Mouse (Mus musculus) heart, adult 2 months (tissue): ENCODE measurements around the gene Pea15a. TPM values are rescaled to one million over a fixed set of nuclear protein-coding genes. Genes with fewer than 3 reads are reported as not detected.
A peak's percentile ranks its signal among the peaks of the same experiment; 100 is the strongest.

Source experiments
- DNase-seq, 2 experiments: peaks; one replicate each; pipeline ENCODE4 v3.0.0; 2021
- H3K27ac ChIP-seq: fragments of 200-600 bp; 2 replicates; pipeline ENCODE4 v1.8.1; 2022
- H3K27me3 ChIP-seq: fragments of 200-500 bp; 2 replicates; pipeline ENCODE4 v1.6.1; 2012; ENCODE audit warnings: mild to moderate bottlenecking, low read length, inconsistent platforms, mixed read lengths; ENCODE audit not compliant: control insufficient read depth, insufficient read depth
- H3K36me3 ChIP-seq: fragments of 200-500 bp; 2 replicates; pipeline ENCODE4 v1.6.1; 2012; ENCODE audit warnings: low read length, inconsistent platforms; ENCODE audit not compliant: control insufficient read depth, insufficient read depth
- H3K4me1 ChIP-seq: fragments of 200-500 bp; 2 replicates; pipeline ENCODE4 v1.6.1; 2011; ENCODE audit warnings: low read length; ENCODE audit not compliant: control insufficient read depth, insufficient read depth
- H3K4me3 ChIP-seq: fragments of 200-600 bp; 2 replicates; pipeline ENCODE4 v1.8.1; 2022
- H3K79me2 ChIP-seq: fragments of 200-500 bp; replicated peaks from 2 replicates; pipeline ENCODE4 v1.6.1; 2012; ENCODE audit warnings: mild to moderate bottlenecking, inconsistent platforms, low read length, moderate library complexity, mixed read lengths; ENCODE audit not compliant: control insufficient read depth, insufficient read depth
- H3K9ac ChIP-seq: fragments of 200-500 bp; 2 replicates; pipeline ENCODE4 v1.6.1; 2012; ENCODE audit warnings: low read depth, mild to moderate bottlenecking, control low read depth, inconsistent platforms, low read length, mixed read lengths
- CTCF ChIP-seq: fragments of 200-600 bp; IDR thresholded peaks from 2 replicates; pipeline ENCODE4 v1.8.1; 2022; ENCODE audit warnings: antibody characterized with exemption, mild to moderate bottlenecking, moderate library complexity
- EP300 ChIP-seq: fragments of 200-500 bp; IDR thresholded peaks from 2 replicates; pipeline ENCODE4 v1.6.1; 2011; ENCODE audit warnings: low read depth, low read length, control low read depth; ENCODE audit not compliant: insufficient read depth
- POLR2A ChIP-seq: fragments of 200-500 bp; IDR thresholded peaks from 2 replicates; pipeline ENCODE4 v1.6.1; 2011; ENCODE audit warnings: mild to moderate bottlenecking, low read depth, low read length, control low read depth; ENCODE audit not compliant: insufficient read depth
- WGBS: fragments of 180-500 bp; shearing (Covaris S2); methylation state at CpG from one replicate; pipeline ENCODE4 v1.1.7; 2018; 5-methylcytosine and 5-hydroxymethylcytosine counted together
- intact Hi-C: fragments of 180-260 bp; cut with DNase I; formaldehyde crosslinking; loops from one replicate; pipeline ENCODE4 v1.15.1; 2025
- polyA plus RNA-seq: library from polyadenylated mRNA; depleted of rRNA; stranded (reverse); fragments of >200 nt; gene quantifications from 2 replicates; pipeline ENCODE4 v1.2.3, GENCODE M21; 2012
- total RNA-seq, 2 experiments: library from RNA; stranded (reverse); gene quantifications; 2 replicates each; pipeline ENCODE4 v1.2.3; 2021

Gene Pea15a
- total and polyA plus RNA-seq, 3 experiments: 52.2 to 69.8 (median 56.8) TPM

DNA sequence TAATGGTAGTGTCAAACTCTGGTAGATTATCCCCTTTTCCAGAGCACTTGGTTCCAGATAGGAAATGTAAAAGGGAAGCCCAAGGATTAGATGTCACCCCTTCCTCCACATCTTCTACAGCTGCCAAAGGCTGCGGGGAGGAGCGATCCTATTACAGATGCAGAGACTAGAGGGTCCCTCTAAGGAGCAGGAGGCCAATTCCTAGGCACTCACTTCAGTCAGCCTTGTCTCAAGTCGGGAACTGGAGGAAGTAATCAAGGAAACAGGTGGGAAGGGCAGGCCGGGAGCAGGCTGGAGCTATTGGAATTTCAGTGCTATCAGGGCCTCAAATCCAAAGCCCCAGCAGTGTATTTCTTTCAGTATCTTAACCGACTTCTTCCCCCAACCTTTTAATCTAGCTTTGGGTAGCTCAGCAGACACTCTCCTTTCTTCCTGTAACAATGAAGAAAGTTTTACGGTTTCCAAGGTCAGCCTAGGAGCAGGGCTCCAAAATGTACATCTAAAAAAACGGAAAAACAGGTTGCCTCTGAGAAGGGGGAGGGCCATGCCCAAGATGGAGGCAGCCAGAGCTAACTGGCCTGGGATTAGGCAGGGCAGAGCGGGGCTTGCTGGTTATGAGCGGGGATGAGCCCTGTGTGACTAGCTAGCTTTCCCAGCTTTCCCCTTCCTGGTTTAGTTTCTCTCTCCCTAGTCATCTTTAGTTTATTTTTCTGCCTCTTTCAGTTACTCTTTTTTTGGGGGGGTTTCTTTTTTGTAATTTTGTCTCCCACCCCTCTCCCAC lies 2.4 kb downstream of the Pea15a start:
- Histone ChIP-seq H3K4me3 (peak overlapping the region; percentile 4; the same call in 1 of the 2 replicates), H3K9ac (peak overlapping the region; percentile 38; the same call in 1 of the 2 replicates), H3K4me1 (peaks cover 34% of the 10 kb centered on the region), H3K27ac (peak overlapping the region; percentile 82), H3K27me3 (no peaks in the 10 kb centered on the region; the same call in 1 of the 2 replicates), H3K79me2 (peaks cover 2% of the 10 kb centered on the region), H3K36me3 (peaks cover 11% of the 10 kb centered on the region; the same call in 1 of the 2 replicates)
- intact Hi-C loops: no loop called here
- TF ChIP-seq POLR2A (no peak), EP300 (no peak)
- no peak for DNase-seq
- 24% methylated on average over 9 of the region's 9 CpGs for WGBS

DNA sequence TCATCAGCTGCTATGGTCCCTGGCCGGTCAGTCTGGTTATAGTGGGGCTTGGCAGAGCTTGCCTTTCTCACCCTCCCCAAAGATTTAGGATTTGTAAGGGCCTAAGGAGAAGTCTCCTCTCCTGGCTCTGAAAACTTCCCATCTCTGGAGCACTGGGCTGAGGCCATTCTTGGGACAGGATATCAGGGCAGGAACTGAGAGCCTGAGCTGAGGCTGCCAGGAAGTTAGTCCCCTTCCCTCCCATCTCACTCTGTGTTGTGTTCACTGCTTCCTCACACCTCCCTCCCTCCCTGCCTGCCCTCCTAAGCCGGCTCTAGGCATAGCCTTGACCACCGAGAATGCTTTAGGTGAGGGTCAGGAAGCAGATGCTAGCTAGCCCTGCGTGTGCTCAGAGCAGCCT lies 3.0 kb downstream of the Pea15a start:
- intact Hi-C loops: no loop called here
- Histone ChIP-seq H3K79me2 (peaks cover 2% of the 10 kb centered on the region), H3K36me3 (peaks cover 11% of the 10 kb centered on the region; the same call in 1 of the 2 replicates), H3K27ac (peak overlapping the region; percentile 82), H3K4me1 (peaks cover 34% of the 10 kb centered on the region), H3K27me3 (no peaks in the 10 kb centered on the region; the same call in 1 of the 2 replicates), H3K9ac (no peak overlapping the region), H3K4me3 (no peak overlapping the region; the same call in 1 of the 2 replicates)
- WGBS: 23% methylated on average over 4 of the region's 4 CpGs
- peak in 1 of 2 experiments; percentile 60 for DNase-seq
- TF ChIP-seq CTCF (no peak), POLR2A (peak; percentile 30; the same call in 1 of the 2 replicates), EP300 (0 out of 2 replicates have a peak, but pooled peaks have one; percentile 27)

DNA sequence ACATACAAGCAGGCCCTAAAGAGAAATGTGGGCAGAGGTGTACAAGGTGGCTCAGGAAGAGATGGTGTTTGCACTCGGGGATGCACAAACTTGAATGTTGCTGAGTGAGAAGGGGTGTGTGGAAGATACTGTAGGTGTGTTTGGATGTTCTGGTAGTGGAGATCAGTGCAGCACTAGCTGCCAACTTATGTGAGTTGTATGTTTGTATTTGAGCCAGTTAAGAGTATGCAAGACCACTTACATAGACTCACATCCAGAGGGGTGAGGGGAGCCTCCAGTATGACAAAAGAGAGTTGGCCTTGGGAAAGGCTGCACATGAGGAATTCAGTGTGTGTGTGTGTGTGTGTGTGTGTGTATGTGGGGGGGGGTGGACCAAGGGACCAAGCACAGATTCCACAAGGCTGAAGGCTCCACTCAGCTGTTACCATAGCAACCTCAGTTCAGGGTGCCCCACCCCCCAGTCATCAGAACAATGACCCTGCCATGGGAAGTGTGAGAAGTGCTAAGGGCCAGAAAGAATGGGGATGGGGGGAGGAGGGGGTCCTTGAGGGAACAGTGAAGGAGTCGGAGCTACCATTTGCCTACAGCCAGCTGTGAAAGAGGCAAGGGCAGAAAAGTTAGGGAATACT lies 3.6 kb downstream of the Pea15a start:
- H3K4me3 ChIP-seq: no peak overlapping the region; the same call in 1 of the 2 replicates
- H3K79me2 ChIP-seq: peaks cover 2% of the 10 kb centered on the region
- peaks cover 11% of the 10 kb centered on the region; the same call in 1 of the 2 replicates for H3K36me3 ChIP-seq
- H3K9ac ChIP-seq: no peak overlapping the region
- H3K27me3 ChIP-seq: no peaks in the 10 kb centered on the region; the same call in 1 of the 2 replicates
- 23% methylated on average over 2 of the region's 2 CpGs for WGBS
- TF ChIP-seq CTCF (no peak), POLR2A (no peak), EP300 (no peak)
- peaks cover 34% of the 10 kb centered on the region for H3K4me1 ChIP-seq
- intact Hi-C loops: no loop called here
- peak overlapping the region; percentile 82 for H3K27ac ChIP-seq
- no peak for DNase-seq

DNA sequence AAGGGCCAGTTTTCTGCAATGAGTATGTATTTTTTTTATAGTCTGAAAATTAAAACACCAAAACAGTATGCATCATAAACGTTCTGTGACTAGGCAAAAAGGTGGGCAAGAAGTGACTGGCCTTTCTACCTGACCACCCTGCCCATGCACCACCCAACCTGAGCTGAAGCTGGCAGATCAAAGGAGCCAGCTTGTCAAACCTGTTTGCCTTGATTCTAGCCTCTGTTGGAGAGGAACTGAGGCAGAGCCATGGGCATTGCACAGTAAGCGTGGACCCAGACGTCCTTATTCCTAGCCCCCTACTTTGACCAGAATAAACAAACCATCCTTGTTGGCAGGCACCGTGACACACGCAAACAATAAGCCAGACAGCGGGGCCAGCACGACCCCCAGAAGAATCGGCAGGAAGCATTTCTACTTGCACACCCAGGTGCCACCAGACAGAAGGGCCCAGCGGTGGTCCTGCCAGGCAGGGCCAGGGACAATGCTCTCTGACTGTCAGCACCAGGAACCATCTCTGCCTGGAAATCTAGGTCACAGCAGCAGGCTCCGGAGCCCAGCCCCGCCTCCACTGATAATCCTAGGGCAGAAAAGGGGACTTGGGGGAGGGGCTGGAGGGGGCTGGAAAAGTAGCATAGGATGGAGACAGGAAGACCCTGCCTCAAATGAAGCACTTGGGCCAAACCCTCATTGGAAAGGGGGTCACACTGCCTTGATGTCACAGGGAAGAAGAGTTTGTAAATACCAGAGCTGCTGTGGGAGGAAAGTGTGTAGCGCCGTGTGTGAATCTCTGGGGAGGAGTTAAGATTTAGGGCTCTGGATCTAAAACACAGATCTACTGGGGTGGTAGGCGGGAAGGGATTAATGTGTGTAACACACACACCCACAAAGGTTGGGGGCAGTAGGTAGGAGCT lies 4.4 kb downstream of the Pea15a start:
- DNase-seq: peak in 1 of 2 experiments; percentile 35
- H3K9ac ChIP-seq: no peak overlapping the region

GRCm38 (mm10) chr1:172200871-172201447 lies 5.6 kb downstream of the Pea15a start:
- Histone ChIP-seq H3K4me1 (peaks cover 32% of the 10 kb centered on the region), H3K36me3 (peaks cover 14% of the 10 kb centered on the region; the same call in 1 of the 2 replicates), H3K4me3 (no peak overlapping the region), H3K9ac (no peak overlapping the region), H3K27ac (no peak overlapping the region), H3K79me2 (peaks cover 2% of the 10 kb centered on the region), H3K27me3 (no peaks in the 10 kb centered on the region)
- peak in 1 of 2 experiments; percentile 36 for DNase-seq
- TF ChIP-seq EP300: no peak
- no peak for TF ChIP-seq POLR2A
- TF ChIP-seq CTCF: no peak
- intact Hi-C loops: no loop called here
- WGBS: 40% methylated on average over 7 of the region's 7 CpGs

More for the DNA sequence above, 4.4 kb downstream of the Pea15a start:
- no peak overlapping the region; the same call in 1 of the 2 replicates for H3K4me3 ChIP-seq
- no peaks in the 10 kb centered on the region; the same call in 1 of the 2 replicates for H3K27me3 ChIP-seq
- peak overlapping the region; percentile 60 for H3K27ac ChIP-seq
- peaks cover 11% of the 10 kb centered on the region; the same call in 1 of the 2 replicates for H3K36me3 ChIP-seq
- peaks cover 2% of the 10 kb centered on the region for H3K79me2 ChIP-seq
- H3K4me1 ChIP-seq: peaks cover 32% of the 10 kb centered on the region
- TF ChIP-seq POLR2A: no peak
- no peak for TF ChIP-seq CTCF
- no peak for TF ChIP-seq EP300
- WGBS: 15% methylated on average over 14 of the region's 14 CpGs
- intact Hi-C loops: no loop called here
